Mouse (Mus musculus): ENCODE data around the gene Htr5b.

GRCm38 (mm10) chr1:121461895-121462294 is 66.4 kb downstream of the Htr5b start:
- no peak for TF ChIP-seq CTCF (IDR thresholded peaks at IDR 0.05; ENCODE audit: low read depth)
- no peak for TF ChIP-seq EP300 (IDR thresholded peaks at IDR 0.05; ENCODE audit: low read depth)
